Mouse (Mus musculus) cerebellum, adult 11-12 months (tissue): ENCODE results near the gene Arih1.
"Not testable (repeated sequence)": the region's sequence is repeated elsewhere in the genome, so short reads cannot be mapped to it uniquely, and the experiment has no call there.

Experiments
- DNase-seq: peaks from one replicate; pipeline ENCODE4 v3.0.0; 2022

The Arih1 gene

DNA sequence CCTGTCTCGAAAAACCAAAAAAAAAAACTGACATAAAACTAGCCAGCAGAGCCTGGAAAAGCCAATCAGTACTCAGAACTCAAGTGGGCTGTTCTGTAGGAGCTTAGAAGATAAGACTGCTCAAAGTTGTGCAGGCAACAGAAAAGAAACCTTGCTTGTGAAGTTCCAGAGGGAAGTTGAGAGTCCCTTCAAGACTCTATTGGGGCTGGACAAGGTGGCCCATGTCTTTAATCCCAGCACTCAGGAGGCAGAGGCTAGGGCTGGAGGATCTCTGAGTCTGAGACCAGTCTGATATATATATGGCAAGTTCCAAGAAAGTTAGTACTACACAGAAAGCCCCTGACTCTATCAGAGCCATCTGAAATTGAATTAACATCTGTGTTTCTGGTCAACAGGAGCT is 28.0 kb downstream of the Arih1 start:
- DNase-seq, result no peak

DNA sequence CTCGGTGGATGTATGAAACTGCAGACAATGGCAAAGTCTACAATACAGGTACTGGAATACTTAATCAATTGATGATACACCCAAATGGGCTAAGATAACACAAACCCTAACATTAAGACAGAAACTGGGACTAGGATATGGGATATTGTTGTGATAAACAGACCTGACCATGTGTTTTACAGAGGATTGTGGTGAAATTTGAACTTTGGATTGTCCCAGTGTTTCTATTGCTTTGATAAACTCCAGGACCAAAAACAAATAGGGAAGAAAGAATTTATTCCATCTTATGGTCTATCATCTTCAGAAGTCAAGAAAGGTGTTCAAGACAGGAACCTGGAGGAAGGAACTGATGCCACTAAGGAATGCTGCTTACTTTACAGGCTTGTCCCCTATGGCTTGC is 28.7 kb downstream of the Arih1 start:
- no peak for DNase-seq

DNA sequence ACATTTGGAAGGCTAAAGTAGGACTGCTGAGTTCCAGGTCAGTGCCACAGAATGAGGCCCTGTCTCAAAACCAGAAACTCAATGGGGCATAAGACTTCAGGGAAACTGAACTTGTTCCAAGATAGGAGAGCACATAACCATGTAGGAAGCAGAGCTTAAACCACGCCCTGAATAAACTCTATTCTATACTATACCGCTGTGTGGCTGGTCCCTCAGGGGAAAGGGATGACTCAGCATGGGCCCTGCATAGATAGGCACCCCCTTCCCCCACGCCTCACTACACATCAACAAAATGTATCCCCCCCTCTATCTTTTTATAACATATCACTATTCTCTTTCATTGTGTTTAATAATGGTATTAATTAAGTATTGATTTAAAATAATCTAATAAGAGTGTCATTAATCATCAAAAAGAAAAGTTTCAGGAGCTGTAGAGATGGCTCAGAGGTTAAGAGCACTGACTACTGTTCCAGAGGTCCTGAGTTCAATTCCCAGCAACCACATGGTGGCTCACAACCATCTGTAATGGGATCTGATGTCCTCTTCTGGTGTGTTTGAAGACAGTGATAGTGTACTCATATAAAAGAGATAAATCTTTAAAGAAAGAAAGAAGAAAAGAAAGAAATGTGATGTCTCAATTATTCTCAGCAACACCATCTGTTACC is 30.9 kb downstream of the Arih1 start:
- DNase-seq, result no peak

DNA sequence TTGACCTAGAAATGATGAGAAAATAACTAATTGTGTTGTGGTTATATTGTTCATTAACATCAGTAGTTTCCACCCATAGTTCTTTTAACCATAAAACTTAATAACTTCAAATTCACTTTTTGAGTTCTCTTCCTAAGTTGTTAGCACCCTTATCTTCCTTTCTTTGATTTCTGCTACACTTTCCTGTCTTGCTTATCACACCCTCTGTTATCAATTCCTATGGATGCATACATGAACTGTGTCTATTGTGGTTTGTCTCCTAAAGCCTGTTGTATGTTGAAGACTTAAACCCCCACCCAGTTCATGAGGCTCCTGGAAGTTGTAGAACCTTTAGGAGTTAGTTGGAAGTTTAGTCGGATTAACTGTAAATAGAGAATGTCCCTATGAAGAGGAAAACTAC is 52.7 kb downstream of the Arih1 start:
- DNase-seq, result no peak

DNA sequence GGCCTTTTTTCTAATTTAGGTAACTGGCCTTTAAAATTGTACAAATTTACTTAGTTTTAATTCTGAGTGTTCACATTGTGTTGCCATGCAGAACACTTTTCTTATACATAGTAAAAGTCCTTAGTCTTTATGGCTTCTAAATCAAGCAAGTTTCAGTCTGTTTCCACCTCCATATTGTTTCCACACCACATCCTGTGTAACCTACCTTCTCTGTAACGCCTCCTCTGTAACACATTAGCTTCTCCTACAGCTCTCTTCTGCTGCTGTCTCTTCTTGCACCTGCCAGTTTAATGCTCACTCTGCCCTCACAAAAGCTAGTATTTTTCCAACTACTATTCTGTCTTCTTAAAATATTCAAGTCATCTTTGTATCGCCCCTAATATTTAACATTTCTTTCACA is 54.8 kb downstream of the Arih1 start:
- no peak for DNase-seq

DNA sequence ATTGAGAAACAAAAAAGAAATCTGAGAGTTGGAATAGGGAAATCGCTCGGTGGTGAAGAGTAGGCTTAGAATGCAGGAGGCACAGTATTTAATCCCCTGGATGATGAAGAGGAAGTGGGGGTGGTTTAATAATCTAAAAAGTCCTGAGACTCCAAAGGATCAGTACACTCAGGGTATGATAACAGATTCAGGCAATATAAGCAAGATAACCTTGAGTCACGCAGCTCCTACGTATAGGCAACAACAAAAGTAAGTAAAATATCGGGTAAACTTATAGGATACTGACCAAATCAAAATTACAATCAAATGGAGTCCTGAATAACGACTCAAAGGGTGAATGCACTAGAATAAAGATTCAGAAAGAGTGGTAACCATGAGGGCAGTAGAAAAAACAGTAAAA is 65.9 kb downstream of the Arih1 start:
- DNase-seq, result no peak

DNA sequence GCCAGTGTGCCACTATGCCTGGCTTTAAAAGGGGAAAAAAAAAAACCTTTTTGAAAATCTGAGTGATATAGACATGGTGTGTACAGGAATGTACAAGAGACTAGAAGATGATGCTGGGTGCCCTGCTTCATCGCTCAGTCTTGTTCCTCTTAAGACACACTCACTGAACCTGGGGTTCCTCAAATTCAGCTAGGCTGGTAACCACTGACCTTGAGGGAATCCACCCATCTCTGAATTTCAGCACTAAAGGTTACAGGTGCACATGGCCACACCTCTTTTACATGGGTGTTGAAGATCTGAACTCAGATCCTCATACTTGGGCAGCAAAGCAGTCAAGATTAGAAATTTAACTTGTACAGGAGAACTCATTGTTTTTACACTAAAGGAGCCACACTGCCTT is 79.1 kb downstream of the Arih1 start:
- no peak for DNase-seq

DNA sequence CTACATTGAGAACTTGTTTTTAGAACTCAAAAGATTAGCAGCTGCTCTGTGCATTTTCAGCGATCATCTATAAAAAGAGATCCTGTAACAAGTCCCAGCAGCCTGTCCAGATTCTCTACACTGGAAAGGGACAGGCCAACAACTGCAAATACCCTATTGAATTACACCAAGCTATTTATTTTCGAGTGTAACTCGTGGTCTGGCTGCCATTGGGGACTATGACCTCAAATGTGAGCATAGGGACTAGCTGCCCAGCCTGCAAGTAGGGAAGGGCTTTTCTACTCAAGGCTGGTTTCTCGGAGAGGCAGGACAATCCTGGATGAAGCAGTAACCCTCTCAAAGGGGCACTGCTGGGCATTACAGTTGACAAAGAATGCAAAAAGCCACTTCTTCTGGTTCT is 97.3 kb downstream of the Arih1 start:
- no peak for DNase-seq

DNA sequence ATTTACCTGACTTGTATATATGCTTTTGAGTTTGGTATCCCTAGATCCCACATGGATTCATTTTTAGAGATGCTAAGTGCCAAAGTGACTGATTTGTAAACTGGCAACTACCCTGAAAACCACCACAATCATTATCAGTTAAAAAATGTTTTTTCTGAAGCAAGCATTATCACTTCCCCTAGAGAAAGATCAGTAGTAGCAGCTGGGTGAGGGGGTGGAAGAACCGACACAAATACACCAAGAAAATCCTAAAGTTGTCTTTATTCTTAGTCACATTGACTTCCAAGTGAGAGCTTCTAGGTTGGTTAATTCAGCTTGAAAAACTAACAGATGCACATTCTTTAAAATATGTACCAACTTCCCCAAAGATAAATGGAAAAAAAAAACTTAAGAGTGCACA is 98.1 kb downstream of the Arih1 start:
- no peak for DNase-seq

DNA sequence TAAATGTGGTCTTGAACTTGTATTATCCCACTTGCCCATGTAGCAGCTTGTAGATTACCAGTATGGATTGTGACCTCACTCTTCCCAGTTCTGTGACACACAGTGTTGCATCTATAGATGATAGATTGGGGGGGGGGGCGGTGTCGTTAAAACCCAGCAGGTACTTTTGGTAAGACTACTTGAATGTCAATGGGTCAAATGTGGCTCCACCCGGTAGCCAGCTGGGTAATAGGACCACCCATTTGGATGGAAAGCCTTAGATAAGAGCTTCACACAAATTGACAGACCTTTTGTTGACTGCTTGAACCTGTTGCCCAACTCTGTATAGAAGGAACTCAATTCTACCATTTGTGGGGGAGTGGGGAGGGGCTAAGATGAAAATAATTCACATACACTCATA is 99.0 kb downstream of the Arih1 start:
- DNase-seq, result no peak

DNA sequence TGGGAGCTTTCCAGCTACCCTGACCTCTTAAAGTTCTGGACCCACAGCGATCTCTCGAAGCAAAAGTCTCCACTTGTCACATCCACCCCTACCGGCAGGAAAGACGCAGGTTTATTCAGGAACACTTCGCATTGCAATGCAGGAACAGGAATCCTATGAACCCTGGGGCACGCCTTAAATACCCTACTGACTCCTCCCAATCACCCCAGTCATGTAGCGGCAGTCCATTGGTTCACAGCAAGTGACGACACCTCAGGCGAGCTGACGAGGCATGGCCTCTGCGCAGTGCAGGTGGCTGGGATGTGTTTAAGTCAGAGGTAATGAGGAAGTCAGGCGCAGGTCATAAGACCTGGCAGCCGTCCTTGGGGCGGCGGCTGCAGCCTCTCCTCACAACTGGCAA is 110.8 kb downstream of the Arih1 start:
- DNase-seq, result no peak

DNA sequence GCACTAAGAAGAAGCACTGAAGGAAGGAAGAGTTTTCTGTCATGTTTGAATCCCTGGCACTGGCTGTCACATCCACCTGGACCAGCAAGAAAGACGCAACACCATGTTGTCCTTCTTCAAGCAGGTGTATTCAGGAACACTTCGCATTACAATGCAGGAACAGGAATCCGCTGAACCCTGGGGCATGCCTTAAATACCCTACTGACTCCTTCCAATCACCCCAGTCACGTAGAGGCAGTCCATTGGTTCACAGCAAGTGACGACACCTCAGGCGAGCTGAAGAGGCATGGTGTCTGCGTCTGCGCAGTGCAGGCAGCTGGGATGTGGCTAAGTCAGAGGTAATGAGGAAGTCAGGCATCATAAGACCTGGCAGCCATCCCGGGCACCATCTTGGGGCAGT is 116.8 kb downstream of the Arih1 start:
- DNase-seq, result no peak

DNA sequence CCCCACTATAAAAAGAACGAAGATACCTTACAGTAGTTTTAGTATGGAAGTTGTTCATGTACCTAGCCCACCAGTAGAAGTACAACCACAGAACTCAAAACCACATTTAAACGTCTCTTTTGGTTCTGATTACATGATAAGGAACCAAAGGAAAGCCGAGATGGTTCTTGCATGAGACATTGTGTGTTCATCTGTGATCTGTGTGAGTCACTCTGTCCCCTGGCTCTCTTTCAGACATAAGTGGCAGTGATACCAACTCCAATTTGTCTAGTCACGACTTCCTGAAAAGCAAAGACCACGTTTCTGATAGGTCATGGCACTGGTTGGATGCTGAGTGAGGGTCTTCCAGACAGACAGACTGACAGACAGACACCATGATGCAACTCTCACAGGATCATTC is 117.2 kb downstream of the Arih1 start:
- DNase-seq, result no peak

DNA sequence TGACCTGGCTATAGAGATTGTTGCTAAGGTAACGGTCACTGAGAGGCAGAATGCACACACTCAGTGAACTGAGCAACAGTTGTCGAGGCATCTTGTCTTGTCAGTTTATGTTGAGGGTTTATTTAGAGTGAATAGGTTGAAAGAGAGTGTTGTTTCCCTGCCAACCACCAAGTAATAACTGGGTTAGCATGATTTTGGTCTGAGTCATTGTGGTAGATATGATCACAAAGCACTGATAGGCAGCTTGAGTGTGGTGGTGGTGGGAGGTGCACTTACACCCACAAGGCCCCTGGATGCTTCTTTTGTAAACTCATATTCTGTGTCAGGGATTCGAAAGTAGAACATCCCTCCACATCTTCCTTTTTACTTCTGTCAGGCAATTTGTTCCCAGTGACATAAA is 125.9 kb downstream of the Arih1 start:
- not testable (repeated sequence) for DNase-seq

DNA sequence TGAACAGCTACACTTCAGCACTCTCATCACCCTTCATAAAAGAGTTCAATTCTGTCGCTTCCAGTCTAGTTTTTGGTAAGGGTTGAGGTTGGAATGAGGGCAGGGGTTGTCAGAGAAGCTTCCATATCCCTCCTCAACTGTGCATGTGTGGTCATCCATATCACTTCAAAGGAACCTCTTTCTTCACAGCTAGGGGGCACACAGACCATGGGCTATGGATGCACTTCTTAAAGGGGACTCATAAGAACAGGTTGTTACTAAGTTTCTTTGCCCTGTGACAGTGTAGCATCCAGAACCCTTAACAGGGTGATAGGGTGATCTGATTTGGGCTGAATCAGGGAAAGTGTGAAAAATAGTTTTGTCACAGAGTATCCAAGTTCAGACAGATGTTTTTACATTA is 128.4 kb downstream of the Arih1 start:
- not testable (repeated sequence) for DNase-seq

DNA sequence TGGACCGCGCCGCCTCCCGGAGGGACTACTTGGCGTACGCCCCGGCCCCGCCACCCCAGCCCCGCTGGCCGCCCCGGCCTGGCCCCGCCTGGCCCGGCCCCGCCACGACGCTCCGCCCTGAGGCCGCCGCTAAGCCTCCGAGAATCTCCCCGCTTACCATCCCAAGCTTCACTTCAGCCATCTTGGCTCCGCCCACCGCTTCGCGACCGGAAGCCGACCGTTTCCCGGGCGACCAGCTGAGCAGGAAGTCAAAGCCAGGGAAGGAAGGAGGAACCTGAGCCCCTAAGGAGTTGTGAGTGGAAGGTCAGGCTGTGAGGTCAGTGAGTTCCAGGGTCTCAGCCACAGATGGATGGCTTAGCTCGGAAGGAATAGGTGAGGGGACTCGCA is 133.2 kb downstream of the Arih1 start, which contains the start of gene Bbs4:
Gene Bbs4, minus strand, starts transcription at position 256 of the 387 bp plus-strand sequence.
- DNase-seq, result peak; percentile 89

DNA sequence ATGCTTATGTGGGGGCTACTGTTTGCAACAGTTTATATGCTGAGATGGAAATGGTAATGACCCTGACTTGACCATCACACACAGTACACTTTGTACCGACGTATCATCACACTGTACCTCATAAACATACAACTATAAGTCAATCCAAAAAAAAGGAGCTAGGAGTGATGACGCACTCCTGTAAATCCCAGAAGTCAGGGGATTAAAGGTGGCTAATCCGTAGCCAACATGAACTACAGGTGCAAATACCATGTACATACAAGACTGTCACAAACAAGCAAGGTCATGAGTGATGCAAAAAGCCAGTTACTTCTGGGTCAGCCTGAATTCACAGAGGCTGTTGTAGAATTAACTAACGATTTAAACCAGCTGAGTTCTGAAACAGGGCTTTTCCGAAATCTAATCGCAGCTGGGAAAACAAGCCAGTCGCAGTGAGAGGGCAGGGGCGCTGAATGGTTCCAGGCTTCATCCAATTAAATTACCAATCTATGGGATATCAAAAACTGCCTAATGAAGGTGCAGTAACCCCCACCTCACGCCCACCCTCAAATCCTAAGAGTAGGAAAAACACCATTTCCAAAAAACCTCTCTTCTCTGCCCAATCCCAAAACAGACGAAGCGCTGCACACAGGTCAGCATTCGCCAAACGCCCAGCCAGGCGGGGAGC is 133.7 kb downstream of the Arih1 start:
- DNase-seq, result no peak

DNA sequence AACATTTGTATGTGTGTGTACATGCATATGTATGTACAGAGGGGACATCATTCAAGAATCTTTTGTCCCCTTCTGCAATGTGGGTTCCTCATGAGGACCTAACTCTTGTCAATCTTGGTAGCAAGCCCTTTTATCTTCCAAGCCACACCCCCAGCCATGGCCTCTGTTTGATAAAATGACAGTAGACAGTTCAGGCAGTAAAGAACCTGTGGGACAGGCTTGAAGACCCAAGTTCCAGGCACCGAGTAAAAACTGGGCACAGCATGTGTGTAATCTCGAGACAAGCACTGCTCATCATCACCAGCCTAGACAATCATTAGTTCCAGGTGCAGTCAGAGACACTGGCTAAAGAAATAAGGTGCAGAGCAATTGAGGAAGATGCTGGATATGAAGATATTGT is 140.2 kb downstream of the Arih1 start:
- no peak for DNase-seq

DNA sequence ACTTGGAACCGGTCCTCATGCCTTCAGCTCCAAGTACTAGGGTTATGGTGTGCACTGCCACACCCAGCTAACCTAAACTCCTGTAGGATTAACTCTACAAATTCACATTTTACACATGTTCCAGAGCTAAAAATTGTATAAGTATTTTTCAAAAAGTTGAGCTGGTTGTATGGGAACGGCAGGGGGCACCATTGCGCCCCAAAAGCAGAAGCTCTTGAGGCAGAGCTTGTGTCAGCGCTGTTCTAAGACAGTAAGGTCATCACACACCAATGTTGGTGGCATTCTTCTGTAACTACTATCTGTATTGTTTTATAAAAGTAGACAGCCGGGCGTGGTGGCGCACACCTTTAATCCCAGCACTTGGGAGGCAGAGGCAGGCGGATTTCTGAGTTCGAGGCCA is 146.4 kb downstream of the Arih1 start:
- DNase-seq, result no peak

DNA sequence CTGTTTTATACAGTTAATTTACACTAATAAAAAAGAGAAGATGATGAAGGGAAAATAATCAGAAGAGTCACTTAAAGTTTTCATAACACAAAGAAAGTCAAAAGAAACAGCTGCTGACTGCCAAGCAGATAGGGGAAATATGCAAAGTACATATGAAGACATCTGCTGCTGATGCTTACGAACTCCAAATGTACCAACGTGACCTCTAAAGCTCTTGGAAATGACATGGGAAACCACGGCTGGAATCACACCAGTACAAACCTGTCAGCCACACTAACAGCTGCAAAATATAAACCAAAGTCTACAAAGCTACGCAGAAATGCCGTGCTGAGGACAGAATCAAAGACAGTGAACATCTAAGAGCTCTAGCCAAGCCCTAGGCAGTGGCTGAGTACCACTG is 147.3 kb downstream of the Arih1 start:
- no peak for DNase-seq

DNA sequence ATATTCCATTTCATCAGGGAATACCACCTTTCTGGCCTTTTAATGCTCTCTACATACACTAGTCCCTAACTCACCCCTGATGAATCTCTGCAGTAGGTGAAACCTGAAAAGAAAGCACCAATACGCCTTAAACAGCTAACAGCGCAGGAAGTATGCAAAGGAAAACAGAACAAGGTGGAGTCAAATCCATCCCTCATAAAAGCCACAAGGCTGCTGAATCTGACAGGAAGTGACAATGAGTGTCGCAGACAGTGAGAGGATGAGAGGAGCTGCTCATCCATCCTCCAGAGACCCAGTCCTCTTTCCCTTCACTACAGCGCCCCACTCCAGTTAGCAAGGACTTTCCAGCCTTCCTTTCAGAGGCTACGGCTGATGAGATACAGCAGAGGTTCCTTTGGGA is 148.0 kb downstream of the Arih1 start:
- DNase-seq, result no peak
